Mouse (Mus musculus): ENCODE measurements at regions not wholly inside any gene's neighbourhood (a gene's known extent, or its start where the extent isn't known, plus 50 kb on each side); places are given as distances from the start of the nearest gene placed in this dataset.

DNA sequence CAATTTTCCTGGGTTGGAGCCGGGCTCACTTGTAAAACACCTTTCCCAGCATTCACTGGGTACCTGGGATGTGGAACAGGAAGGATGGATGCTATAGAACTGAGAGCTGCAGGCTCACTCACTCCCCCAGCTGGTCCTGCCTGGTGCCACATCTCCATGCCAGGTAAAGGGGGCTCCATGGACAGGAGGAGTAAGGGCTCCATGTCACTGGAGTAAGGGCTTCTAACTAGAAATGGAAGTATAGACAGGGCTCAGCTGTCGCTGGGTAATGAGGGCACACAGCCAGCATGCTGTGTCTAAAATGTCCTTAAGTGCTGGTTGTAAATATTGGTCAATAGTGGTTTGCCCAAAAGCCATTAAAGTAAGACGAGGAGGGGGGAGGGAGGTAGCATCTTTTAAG is 99.4 kb upstream of the Gpr12 start:
- DNase-seq (ENCODE audit: low read depth, low spot score), result no peak

DNA sequence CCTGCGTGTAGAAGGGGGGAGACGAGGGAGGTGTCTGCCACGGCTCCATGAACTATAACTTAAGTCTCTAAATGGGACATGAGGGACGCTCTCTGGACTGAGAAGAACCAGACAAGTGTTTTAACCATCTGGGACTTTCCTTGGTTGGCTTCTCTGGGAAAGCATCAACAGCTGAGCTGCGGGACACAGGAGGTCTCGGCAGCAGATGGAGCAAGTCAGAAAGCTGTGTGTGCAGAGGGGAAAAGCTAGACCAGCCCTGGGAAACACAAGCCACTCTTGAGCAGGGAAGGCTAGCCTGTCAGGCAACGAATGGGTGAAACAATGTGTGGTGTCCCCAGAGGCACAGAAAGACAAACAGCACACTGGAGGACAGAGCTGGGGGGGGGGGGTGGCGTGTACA is 98.5 kb upstream of the Gpr12 start:
- no peak for DNase-seq (ENCODE audit: low read depth, low spot score)

DNA sequence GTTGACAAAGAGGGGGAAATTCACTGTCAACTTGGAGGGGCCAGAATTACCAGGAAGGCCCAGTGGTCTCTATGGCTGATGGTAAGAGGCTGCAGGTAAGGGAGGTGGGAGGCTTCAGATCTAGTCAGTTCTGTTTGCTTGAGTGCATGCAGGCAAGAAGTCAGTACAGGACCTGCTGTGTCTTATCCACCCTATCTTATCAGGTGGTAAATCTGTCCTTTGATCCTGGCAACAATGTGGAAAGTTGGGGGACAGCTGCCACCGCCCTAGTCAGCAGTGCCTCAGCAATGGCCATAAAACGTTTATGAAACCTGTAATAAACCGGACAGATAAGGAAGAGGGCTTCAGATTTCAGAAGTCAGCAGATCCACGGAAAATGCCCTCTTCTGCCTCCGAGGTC is 97.9 kb upstream of the Gpr12 start:
- DNase-seq (ENCODE audit: low read depth, low spot score), result no peak

DNA sequence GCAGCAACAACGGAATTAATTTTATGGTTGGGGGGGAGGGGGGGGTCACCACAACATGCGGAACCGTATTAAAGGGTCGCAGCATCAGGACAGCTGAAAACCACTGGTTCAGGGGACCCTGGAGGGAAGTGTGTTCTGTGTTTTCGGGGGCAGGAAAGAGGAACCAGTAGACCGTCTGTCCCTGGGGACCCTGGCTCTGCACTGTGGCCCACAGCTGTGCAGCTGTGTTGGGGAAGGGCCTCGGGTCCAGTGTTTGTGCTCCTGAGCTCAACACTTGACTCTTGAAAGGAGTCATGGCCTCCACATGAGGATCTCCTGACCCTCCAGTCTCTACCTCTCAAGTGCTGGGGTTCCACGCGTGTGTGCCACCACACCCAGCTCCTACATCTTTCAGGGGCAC is 96.5 kb upstream of the Gpr12 start:
- no peak for DNase-seq (ENCODE audit: low read depth, low spot score)

DNA sequence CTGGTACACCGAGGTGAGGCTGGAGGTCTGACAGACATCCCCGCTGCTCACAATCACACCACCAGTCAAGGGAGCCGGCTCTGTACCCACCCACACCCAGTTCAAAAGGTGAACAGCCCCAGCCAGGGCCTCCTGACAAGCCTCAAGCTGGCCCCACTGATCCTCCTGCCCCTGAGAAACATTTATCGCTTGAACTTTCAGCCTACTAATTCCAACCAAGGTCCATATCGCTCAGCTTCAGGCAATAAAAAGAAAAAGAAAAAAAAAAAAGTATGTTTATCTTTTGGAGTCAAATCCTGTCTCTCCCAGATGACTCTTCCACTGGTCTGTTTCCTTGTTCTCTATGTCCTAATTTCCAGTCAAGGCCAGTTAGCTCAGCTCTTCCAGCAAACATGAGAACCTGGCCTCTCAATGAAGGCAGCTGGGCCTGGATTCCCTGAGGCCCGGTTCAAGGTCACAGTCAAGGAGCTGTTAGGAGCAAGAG is 94.2 kb upstream of the Gpr12 start:
- DNase-seq (ENCODE audit: low read depth, low spot score), result no peak

DNA sequence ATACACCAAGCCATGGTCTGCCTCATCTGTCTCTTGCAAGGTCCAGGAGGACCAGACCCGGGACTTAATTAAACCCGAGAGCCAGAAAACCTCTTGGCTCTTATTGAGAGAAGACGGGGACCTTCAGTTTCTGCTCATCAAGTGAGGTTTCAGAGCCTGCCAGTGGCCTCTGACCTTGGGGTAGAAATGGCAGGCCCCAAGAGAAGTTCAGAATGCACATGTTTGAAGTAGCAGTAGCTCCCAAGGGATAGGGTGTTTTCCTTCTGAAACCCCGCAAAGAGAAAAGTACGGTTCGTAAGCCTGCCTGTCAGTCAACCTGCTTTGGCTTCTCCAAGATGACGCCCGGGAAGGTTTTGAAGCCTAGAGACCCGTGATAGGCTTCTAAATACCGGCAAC is 93.7 kb upstream of the Gpr12 start:
- DNase-seq (ENCODE audit: low read depth, low spot score), result no peak

DNA sequence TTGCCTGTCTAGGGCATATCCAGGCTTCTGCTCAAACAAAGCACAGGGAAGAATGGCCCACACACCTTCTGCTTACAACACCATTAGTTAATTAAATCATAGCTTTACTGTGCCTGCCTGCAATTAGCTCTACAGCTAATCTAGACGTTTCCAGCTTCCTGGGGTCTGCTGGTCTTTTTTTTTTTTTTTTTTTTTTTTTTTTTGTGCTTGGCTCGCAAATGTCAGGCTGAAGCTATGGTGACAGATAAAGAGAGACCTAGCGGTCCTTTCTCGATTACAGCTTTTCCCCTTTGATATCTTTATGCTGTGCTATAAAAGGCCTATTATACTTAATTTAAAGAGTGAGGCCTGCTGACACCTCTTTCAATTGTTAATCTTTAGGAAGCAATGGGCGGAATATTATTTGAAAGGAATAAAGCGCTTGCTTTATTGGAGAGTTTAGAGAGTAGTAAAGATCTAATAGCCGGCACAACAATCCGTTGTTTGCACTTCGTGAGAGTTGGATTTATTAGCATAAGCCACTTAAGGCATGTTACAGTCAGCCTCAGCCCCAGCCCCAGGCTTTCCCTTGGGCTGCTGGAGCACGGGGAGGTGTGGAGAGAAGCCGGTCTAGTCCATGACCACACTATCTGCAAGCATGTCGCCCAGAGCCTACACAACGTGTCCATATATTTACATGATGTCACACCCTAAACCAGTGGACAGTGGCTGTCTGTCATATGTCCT is 93.2 kb upstream of the Gpr12 start:
- no peak for DNase-seq (ENCODE audit: low read depth, low spot score)

DNA sequence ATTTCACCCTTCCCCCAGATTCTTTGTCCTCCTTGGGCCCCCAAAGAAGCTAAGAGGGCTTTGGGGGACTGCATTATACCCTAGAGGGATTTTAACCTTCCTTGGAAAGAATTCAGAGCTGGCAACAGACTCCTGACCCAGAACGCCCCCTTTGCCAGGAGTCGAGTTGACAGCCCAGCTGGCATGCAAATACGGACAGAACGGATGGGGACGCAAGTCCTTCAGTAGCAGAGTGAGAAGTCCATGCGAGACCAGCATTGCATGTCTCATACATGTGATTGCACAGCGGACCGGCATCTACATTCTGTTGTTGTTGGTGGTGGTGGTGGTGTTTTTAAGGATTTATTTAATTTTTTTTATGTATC is 92.1 kb upstream of the Gpr12 start:
- no peak for DNase-seq (ENCODE audit: low read depth, low spot score)

DNA sequence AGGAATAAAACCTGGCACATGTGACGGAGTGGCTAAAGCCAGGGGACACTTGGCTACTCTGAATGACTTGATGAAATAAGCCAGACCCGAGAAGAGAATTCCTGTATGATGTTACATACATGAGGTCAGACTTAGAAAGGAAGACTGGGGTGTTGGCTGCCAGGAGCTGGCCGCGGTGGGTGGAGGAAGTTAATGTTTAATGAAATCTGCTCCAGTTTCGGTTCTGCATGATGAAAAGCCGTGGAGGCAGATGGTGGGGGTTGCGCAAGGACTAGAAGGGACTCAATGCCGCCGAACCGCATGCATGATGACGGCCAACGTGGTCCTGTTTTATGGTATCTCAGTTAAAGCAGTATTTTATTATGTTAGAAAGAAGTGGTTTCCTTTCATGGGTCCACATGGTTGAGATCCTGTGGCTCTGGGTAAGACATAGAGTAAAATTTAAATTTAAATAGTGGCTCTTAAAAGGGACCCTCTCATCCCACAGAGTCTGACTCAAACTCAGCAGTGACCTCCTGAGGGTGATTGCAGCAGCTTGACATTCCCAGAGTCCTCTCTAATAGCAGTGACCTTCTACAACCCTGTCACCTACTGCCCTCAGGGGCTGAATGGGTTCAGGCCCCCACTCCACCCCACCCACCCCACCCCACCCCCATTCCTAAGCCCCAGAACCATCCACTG is 91.6 kb upstream of the Gpr12 start:
- DNase-seq (ENCODE audit: low read depth, low spot score), result no peak

DNA sequence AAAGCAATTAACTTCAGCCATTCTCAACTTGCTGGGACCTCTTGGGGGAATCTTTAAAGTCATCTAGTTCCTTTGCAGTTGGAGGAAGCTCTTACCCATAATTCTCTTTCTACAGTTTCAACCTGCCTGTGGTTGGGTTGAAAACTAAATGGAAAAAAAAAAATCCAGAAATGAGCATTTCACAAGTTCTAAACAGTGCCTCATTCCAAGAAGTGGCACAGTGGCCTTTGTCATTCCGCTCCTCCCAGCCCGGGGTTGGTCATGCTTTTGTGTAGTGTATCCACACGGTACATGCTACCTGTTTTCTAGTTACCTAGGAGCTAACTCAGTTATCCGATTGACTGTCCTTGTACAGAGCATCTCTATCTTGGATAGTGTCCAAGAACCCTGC is 90.8 kb upstream of the Gpr12 start:
- DNase-seq (ENCODE audit: low read depth, low spot score), result no peak

DNA sequence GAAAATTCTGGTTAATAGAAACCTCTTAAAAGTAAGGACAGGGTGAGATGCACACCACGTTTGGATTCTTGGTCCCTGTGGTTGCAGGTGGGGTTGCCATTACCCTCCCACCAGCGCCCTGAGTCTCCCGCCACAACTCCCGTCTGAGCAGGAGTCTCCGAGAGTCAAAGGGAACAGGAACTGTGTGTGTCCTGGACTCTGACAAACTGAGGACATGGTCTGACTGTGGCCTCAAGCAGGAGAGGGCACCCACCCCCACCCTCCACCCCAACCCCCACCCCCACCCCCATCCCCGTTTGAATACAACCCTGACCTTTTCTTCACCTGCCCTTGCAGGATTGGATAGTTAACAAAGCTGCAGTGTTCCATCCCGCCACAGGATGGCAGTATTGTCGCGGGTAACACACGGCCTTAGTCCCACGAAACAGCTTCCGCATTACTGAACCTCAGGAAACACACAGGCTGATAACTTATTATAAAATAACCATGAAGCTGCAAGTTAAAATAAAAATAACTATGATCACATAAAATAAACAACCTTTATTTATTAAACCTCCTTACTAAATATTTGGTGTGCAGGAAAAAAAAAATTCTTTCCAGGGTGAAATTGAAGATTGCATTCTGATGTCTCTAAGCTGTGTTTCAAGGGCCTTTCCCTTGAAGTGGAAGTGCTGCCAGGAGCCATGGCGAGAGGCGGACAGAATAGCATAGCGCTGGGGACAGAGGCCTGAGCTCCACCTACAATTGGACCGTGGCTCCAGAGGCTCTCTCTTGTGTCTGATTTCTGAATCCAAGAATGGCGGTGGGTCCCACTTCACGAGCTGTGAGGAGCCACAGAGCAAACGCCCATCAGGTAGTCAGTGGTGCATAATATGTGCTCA is 90.2 kb upstream of the Gpr12 start:
- peak; percentile 67 for DNase-seq (ENCODE audit: low read depth, low spot score)

DNA sequence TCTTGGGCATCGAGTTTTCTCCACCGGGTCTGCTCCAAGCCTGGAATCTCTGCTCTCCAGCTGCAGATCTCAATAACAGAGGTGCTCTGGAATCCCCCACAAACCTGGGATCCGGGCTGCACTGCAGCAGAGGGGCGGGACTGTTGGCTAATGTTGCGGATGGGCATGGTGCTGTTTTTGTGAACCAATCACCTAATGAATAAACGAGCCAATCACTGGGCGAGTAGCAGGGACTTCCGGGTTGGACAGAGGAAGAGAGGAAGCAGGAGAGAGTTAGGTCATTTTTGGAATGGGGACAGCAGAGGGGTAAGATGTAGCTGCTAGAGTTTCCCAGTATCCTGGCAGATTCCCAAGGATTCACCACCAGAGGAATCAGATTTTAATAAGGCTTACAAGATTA is 76.7 kb upstream of the Gpr12 start:
- no peak for DNase-seq (ENCODE audit: low read depth, low spot score)

DNA sequence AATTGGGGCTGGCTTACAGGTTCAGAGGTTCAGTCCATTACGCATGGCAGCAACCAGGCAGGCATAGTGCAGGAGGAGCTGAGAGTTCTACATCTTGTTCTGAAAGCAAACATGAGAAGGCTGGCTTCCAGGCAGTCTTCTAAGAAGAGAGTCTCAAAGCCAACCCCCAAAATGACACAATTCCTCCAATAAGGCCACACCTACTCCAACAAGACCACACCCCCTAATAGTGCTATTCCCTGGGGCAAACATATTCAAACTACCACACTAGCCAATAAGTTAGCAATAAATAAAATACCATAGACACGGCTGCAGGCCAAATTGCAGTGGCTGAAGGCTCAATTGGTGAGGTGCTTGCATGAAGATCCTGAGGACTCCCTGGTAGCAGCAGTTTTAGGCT is 72.2 kb upstream of the Gpr12 start:
- DNase-seq (ENCODE audit: low read depth, low spot score), result no peak

DNA sequence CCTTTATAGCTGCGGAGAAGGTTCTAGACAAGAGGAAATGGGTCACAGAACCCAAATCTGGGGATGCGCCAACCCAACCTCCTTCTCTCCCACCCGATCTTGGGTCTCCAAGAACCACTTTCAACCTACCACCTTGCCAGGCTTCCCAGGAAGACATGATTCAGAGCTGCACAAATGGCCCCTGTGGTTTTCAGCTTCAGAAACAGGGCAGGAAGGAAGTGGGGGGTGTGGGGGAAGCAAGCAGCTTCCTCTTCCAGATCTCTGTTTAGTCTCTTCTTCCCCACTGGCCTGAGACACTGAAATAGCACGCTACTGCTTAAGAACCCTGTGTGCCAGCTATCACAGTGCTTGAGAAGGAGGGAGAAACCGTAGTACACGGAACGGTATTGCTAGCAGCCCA is 70.4 kb upstream of the Gpr12 start:
- peak; percentile 59 for DNase-seq (ENCODE audit: low read depth, low spot score)

DNA sequence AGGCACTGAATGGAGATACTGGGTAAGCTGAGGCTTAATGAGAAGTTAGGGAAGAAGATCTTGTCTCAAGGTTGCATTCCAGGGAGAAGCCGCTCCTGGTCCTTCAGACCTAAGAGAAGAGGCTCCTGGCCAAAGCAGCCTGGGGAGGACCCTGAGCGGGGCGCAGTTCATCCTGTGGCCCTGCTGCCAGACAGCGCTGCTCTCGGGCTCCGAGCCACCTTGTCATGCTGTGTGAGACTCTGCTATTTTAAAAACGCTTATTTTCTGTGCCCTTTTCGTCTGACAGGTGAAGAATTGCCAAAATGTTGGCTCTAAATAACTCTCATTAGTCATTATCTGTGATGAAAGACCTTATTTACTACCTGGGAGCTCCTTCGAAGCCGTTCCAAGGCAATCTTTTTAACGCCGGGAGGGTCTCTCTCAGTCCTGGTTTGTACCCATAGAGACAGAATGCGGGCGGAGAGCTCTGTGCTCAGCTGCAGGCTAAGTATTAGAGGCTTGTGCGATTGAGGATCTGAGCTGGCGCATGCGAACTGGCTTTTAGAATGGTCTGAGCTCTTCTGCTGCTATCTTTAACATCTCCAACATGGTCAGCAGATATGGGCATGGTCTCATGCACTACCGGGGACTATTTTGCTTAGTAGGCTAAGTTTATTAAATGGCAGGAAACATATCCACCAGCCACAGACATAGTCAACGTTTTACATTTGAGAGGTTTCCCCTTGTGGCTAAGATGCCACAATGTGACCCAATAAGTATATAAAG is 68.8 kb upstream of the Gpr12 start:
- DNase-seq (ENCODE audit: low read depth, low spot score), result no peak

DNA sequence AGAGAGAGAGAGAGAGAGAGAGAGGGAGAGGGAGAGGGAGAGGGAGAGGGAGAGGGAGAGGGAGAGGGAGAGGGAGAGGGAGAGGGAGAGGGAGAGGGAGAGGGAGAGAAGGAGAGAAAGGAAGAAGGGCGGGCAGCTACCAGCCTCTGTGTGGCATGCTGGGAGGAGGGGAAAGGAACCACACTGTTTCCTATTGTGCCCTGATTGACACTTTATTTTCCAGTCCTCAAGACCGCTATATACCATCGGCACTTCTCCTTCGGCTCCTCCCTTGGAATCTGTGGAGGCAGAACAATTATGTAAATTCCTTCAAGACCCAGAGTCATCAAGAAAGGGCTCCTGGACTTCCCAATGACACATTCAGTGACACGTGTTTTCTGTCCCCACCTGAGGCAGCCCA is 67.8 kb upstream of the Gpr12 start:
- DNase-seq (ENCODE audit: low read depth, low spot score), result no peak

DNA sequence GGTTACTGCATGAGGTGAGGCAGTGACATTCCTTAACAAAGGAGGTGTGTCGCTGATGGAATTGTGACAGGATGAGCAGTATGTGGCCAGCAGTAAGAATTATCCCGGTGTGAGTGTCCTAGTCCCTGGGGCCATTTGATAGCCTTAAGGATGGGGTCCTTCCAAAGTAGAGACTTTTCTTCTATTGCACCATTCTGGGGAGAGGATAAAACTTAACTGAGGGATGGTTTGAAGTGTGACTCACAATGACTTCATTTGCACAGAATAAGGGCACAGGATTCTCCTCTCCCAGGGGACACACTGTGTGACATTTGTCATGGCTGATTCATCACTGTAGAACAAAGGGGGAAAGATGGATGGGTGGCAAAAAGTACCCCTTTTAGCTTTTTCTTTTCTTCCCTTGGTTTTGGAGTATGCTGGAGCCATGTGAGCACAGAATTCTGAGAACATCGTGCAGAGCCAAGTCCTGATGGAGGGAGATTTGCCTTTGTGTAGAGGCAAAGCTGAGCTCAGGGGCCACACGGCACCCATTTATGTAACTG is 63.6 kb upstream of the Gpr12 start:
- no peak for DNase-seq (ENCODE audit: low read depth, low spot score)

DNA sequence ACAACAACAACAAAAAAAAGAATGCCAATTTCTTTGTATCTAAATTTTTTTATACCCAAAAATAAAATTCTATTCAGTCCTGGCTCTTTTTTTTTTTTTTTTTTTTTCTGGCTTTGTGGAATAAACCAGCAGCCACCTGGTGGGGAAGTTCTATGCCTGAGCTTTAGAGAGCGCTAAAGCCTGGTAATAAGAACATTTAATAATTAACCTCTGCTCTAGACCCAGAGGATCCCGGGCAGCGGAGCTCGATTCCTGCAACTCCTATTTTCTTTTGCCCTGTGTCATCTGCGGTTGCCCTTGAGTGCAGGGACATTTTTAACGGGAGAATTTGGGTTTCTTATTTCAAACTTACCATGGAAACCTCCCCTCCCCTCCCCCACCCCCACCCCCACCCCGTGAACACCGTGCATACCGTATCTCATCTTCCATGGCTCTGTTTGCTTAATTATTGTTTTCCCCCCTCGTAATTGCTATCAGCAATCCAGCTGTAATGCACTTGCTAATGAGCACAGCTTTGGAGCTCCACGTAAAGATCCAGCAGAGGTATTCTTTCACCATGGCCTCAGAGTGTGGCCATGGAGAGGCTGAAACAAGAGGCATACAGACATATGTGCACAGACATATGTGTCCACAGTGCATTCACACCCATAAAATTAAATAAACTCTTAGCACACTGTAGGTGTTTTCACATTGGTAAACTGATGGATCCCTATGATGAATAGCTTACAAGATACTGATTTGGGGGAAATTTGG is 62.8 kb upstream of the Gpr12 start:
- no peak for DNase-seq (ENCODE audit: low read depth, low spot score)

DNA sequence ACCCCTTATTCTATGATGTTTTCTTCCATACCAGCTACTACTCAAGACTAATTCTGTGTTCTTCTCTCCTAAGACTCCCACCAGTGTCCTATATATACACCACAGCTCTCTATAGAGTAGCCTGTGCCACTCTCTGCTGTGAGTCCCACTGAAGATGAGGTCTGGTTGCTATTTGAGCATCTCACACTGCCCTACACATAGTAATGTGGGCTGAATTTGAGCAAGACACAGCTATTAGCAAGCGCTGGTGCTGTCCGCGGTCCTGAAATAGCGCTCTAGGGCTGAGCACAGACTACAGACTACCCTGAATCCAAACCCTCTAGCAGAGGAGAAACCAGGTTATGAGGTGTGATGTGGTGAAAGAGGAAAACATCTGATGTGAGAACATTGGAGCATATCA is 59.5 kb upstream of the Gpr12 start:
- peak; percentile 23 for DNase-seq (ENCODE audit: low read depth, low spot score)

DNA sequence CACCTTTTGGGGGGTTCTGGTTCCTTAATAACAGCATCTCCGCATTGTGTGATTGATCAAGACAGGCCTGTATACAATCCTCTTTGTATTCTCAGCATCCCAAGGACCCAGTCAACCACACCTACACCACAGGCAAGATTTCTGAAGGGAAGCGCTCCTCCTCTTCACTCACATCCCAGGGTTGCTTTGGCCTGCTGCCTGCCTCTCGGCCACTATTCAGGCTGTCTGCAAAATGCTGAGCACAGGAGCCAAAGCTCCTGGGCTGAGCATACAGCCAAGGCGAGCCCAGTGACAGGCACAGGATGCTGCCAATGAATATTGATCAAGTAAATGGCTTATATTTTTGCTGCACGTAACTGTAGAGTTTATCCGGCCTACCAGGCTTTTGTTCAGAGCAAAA is 56.9 kb upstream of the Gpr12 start:
- DNase-seq (ENCODE audit: low read depth, low spot score), result no peak

DNA sequence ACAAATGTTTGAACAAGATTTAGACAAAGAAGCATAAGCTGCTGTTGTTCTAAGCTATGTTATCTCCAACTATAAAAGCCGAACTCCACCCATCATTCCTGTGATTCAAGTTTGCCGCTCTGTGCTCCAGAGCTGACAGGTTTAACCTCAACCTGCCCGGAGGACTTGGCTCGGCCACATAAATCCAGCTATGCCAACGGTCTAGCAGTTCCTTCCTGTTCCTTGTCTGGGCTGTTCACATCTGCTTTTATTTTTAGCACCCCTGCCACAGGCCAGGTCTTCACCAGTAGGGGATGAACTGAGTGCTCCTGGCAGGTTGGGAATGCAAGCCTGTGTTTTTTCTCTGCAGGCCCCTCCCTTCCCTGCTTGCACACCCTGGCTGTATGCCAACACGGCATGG is 51.8 kb upstream of the Gpr12 start:
- no peak for DNase-seq (ENCODE audit: low read depth, low spot score)

Measured in CD4-positive helper T cell, adult 2 months (primary cell).